Mouse (Mus musculus) leukemia stem cell, adult 10-12 weeks (primary cell): ENCODE data around the gene Uap1l1. TPM values are rescaled to one million over a fixed set of nuclear protein-coding genes. Genes with fewer than 3 reads are reported as not detected.

ENCODE experiments used
- polyA plus RNA-seq: library from polyadenylated mRNA; stranded (reverse); fragments of >175 nt; gene quantifications from 2 replicates; pipeline ENCODE4 v1.2.3, GENCODE M21; 2012; ENCODE audit warnings: low replicate concordance

The Uap1l1 gene
- 5.6 and 9.7 TPM in 2 replicates for polyA plus RNA-seq

GRCm38 (mm10) chr2:25365091-25365761 lies at the start of gene Uap1l1:
Gene Uap1l1, minus strand, starts transcription at chr2:25365682.

GRCm38 (mm10) chr2:25399051-25399450 lies 33.6 kb upstream of the Uap1l1 start, which contains the start of gene Npdc1:
Gene Npdc1, plus strand, starts transcription at chr2:25399351.

GRCm38 (mm10) chr2:25395721-25396596 lies 30.5 kb upstream of the Uap1l1 start, which contains the start of gene Entpd2:
Gene Entpd2, plus strand, starts transcription at chr2:25395874.

GRCm38 (mm10) chr2:25371764-25372643 lies 6.5 kb upstream of the Uap1l1 start, which contains the start of gene Sapcd2:
Gene Sapcd2, plus strand, starts transcription at chr2:25372321.

GRCm38 (mm10) chr2:25356208-25357079 lies 9.0 kb downstream of the Uap1l1 start, which contains the start of gene Dpp7:
Gene Dpp7, minus strand, starts transcription at chr2:25356359.

GRCm38 (mm10) chr2:25332286-25333160 lies 33.0 kb downstream of the Uap1l1 start, which contains the start of gene Man1b1:
Gene Man1b1, plus strand, starts transcription at chr2:25332338.

GRCm38 (mm10) chr2:25318971-25319773 lies 46.3 kb downstream of the Uap1l1 start, which contains the start of gene Grin1:
Gene Grin1, minus strand, starts transcription at chr2:25319187.

Other genes starting within 250 kb of the Uap1l1 start
- gene Nrarp, start 184.9 kb downstream of the Uap1l1 start, polyA plus RNA-seq = 24.8 and 34.7 TPM in 2 replicates
- 13.1 and 16.5 TPM in 2 replicates for gene Tor4a, start 168.8 kb downstream of the Uap1l1 start, polyA plus RNA-seq
- gene Nelfb, start 154.2 kb downstream of the Uap1l1 start, polyA plus RNA-seq = 15.0 and 19.0 TPM in 2 replicates
- gene Stpg3, start 151.0 kb downstream of the Uap1l1 start, polyA plus RNA-seq = 0.22 TPM in 1 of 2 replicates, not detected in the other
- 0.16 TPM in 1 of 2 replicates, not detected in the other for gene Fam166a, start 146.9 kb downstream of the Uap1l1 start, polyA plus RNA-seq
- 147 and 477 TPM in 2 replicates for gene Tubb4b, start 141.0 kb downstream of the Uap1l1 start, polyA plus RNA-seq
- gene Slc34a3, start 131.3 kb downstream of the Uap1l1 start, polyA plus RNA-seq = not detected in 2 replicates
- gene Rnf224, start 128.9 kb downstream of the Uap1l1 start, polyA plus RNA-seq = 0.10 TPM in 1 of 2 replicates, not detected in the other
- gene Rnf208, start 123.4 kb downstream of the Uap1l1 start, polyA plus RNA-seq = 5.6 and 9.1 TPM in 2 replicates
- gene Cysrt1, start 123.2 kb downstream of the Uap1l1 start, polyA plus RNA-seq = not detected in 2 replicates
- 3.1 and 3.2 TPM in 2 replicates for gene AL732309.1, start 118.8 kb downstream of the Uap1l1 start, polyA plus RNA-seq
- 6.8 and 7.2 TPM in 2 replicates for gene Tmem203, start 110.2 kb downstream of the Uap1l1 start, polyA plus RNA-seq
- gene Tprn, start 103.1 kb downstream of the Uap1l1 start, polyA plus RNA-seq = 57.8 and 59.6 TPM in 2 replicates
- 111 and 119 TPM in 2 replicates for gene Ssna1, start 93.2 kb downstream of the Uap1l1 start, polyA plus RNA-seq
- gene Anapc2, start 93.2 kb downstream of the Uap1l1 start, polyA plus RNA-seq = 11.4 and 18.3 TPM in 2 replicates
- not detected in 2 replicates for gene Tmem210, start 77.5 kb downstream of the Uap1l1 start, polyA plus RNA-seq
- not detected in 2 replicates for gene Lrrc26, start 75.8 kb downstream of the Uap1l1 start, polyA plus RNA-seq
- gene Grin1, start 46.5 kb downstream of the Uap1l1 start, polyA plus RNA-seq = 0.09 and 0.26 TPM in 2 replicates
- gene Man1b1, start 33.3 kb downstream of the Uap1l1 start, polyA plus RNA-seq = 27.7 and 53.0 TPM in 2 replicates
- gene Dpp7, start 9.3 kb downstream of the Uap1l1 start, polyA plus RNA-seq = 4.2 and 10.5 TPM in 2 replicates
- gene Sapcd2, start 6.6 kb upstream of the Uap1l1 start, polyA plus RNA-seq = 82.8 and 125 TPM in 2 replicates
- gene Entpd2, start 30.2 kb upstream of the Uap1l1 start, polyA plus RNA-seq = 0.67 TPM in 1 of 2 replicates, not detected in the other
- gene Npdc1, start 33.7 kb upstream of the Uap1l1 start, polyA plus RNA-seq = 8.1 and 13.5 TPM in 2 replicates
- 2.3 TPM in 1 of 2 replicates, not detected in the other for gene Fut7, start 57.6 kb upstream of the Uap1l1 start, polyA plus RNA-seq
- 8.3 and 12.8 TPM in 2 replicates for gene Abca2, start 63.0 kb upstream of the Uap1l1 start, polyA plus RNA-seq
- gene Clic3, start 91.2 kb upstream of the Uap1l1 start, polyA plus RNA-seq = not detected in 2 replicates
- gene Paxx, start 95.4 kb upstream of the Uap1l1 start, polyA plus RNA-seq = 30.3 and 31.6 TPM in 2 replicates
- not detected in 2 replicates for gene Ptgds, start 104.4 kb upstream of the Uap1l1 start, polyA plus RNA-seq
- gene Lcn12, start 128.2 kb upstream of the Uap1l1 start, polyA plus RNA-seq = not detected in 2 replicates
- gene Fbxw5, start 135.1 kb upstream of the Uap1l1 start, polyA plus RNA-seq = 15.5 and 54.4 TPM in 2 replicates
- not detected in 2 replicates for gene C8g, start 136.0 kb upstream of the Uap1l1 start, polyA plus RNA-seq
- gene Traf2, start 181.3 kb upstream of the Uap1l1 start, polyA plus RNA-seq = 3.7 and 9.7 TPM in 2 replicates
- gene Edf1, start 192.2 kb upstream of the Uap1l1 start, polyA plus RNA-seq = 336 and 839 TPM in 2 replicates
- 0.48 and 1.4 TPM in 2 replicates for gene Mamdc4, start 209.2 kb upstream of the Uap1l1 start, polyA plus RNA-seq
- gene Phpt1, start 209.5 kb upstream of the Uap1l1 start, polyA plus RNA-seq = 1.0 and 2.6 TPM in 2 replicates
- gene Ajm1, start 216.1 kb upstream of the Uap1l1 start, polyA plus RNA-seq = 3.0 and 3.9 TPM in 2 replicates
- gene Rabl6, start 242.8 kb upstream of the Uap1l1 start, polyA plus RNA-seq = 67.9 and 125 TPM in 2 replicates